Mouse (Mus musculus) heart, adult 8-10 months (tissue): ENCODE measurements at regions not wholly inside any gene's neighbourhood (a gene's known extent, or its start where the extent isn't known, plus 50 kb on each side); places are given as distances from the start of the nearest gene placed in this dataset.

Source experiments
- DNase-seq: peaks from one replicate; pipeline ENCODE4 v3.0.0; 2022; ENCODE audit warnings: low spot score

DNA sequence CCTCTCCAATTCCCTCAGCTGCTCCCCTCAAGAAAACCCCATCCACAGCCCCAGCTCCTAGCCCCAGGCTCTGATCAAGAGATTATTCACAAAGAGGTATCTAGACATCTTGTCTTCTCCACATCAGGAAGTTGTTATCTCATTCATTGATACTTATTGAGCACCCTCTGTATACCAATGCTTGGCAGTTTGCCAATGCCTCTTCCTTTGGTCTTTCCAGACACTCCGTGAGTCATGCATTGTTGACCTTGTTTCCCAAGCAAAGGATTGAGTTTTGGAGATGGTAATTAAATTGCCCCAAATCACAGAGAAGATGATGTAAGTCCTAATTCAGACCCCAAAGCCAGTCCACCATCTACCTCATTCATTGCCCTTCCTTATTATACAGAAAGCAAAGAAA is 235.9 kb upstream of the Zmiz1 start:
- DNase-seq, result no peak

DNA sequence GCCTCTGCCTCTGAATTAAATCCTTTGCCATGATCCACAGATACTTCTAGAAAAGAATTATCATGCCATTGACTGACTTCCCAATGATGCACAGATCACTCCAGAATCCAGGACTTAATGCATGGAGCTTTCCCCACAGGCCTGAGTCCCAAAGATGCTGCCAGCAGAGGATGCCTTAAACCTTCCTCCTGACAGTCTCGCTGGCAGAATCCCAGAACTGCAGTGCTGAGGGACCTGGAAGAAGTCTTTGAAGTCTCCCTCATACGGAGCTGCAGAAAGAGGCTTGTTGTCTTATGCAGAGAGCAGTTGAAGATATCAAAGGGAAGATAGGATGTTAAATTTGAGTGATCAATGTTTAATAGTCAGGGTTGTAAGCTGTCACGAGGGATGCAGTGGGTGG is 233.8 kb upstream of the Zmiz1 start:
- DNase-seq, result no peak

DNA sequence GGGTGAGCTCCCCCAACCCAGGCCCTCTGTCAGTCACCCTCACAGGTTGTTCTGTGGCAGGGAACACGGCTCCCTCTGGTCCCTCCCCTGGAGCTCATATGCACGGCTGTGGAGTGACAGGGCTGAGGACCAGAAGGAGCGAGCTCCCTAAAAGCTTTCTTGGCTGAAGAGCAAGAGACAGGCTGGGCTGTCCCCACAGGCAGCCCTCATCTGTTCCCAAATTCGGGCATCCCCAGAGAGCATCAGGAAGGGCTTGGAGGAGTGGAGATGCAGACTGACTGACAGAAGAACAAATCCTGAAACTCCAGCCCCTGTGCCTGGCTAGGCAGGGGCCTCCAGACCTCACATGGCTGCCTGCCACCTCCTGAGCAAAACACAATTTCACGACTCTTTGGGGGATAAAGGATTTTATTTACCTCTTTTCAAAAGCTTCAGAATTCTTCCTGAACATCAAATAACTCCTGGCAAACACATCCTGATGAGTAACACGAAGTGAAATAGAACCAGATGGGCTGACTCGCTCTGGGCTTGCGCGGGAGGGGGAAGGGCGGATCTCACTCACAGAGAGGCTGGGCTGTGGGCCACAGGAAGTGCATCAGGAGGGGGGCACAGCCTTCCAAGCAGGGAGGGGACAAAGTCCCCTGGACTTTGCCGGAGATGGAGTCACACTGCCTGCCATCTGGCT is 232.7 kb upstream of the Zmiz1 start:
- DNase-seq, result peak; percentile 88

DNA sequence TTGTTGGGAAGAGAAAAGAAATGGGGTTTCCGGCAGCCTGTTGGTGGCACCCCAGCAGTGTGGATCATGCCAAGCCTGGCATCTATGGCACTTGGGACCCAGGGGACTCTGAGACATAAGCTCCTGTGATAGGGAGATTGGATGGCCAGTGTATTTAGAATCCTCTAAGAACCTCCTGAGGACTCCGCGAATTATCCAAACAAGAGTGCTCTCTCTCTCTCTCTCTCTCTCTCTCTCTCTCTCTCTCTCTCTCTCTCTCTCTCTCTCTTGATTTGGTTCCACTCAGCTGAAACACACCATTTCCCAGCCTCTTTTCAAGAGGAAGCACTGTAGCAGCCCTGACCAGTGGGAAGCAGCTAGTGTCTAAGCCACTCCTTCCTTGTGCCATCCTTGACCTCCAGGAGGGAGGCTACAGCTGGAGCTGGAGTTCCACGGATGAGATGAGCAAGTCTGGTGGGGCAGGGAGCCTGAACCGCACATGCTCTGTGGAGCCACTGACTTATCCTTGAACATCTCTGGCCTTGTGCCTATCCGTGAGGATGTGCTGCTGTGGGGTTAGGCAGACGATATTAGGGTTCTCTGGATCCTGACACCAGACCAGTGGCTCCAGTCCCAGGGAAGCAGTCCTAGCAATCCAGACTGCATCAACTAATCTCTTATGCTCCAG is 232.0 kb upstream of the Zmiz1 start:
- DNase-seq, result peak; percentile 16

DNA sequence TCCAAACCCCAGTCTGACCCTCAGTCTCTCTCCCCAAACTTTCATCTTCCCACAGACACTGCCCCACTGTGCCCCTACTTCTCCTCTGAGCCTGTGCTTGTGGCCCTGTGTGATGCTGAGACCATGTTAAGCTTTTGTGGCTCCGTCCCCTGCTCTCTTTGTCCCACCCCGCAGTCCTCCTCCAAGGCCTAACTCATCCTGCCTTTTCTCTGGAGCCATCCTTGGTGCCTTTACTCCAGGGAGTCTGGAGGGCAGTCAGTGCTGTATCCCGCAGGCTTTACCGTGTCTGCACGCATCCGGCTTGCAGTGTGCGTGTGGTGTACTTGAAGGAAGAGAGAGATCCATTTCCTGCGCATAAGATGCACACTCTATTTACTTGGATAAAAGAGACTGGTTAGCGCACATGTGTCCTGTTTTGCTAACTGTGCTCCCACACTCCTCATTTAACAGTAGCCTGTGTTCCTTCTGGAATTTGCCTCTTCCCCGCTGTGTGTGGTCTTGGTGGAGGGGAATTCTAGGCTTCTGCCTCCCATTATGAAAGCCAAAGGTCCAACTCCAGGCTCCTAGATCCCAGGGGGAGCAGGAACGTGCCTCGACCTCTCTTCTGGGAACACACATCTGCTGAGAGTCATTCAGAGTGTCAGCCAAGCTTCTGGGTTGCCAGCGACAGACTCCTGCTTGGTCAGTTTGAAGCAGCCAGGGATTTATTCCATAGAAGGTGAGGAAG is 230.5 kb upstream of the Zmiz1 start:
- DNase-seq, result peak; percentile 33

DNA sequence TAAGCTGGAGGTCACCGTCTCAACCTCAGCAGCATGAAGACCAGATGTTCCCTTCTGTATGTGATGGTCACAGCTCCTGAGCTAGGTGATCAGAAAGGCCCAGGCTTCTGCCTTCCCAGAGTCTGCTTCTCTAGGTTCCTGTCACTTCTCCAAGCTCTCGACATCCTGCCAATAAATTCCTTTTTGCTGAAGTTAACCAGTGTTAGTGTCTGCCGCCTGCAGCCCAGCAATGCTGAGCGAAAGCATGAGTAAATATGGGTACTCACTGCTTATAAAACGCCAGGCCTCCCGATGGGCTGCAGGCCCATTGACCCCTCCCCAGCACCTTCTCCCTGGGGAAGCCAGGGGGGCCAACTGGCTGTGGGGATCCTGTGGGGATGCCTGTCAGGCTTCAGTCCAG is 229.4 kb upstream of the Zmiz1 start:
- peak; percentile 48 for DNase-seq

DNA sequence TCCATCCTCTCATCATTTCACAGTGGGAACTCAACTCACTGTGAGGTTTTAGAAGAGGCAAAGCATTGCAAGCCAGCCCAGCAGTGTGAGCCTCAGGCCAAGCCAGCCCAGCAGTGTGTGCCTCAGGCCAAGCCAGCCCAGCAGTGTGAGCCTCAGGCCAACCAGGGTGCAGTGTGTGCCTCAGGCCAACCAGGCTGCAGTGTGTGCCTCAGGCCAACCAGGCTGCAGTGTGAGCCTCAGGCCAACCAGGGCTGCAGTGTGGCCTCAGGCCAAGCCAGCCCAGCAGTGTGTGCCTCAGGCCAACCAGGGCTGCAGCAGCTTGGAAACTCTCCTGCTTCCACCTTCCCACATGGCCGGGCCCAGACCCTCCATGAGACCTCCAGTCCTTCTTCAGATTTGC is 227.1 kb upstream of the Zmiz1 start:
- DNase-seq, result no peak

DNA sequence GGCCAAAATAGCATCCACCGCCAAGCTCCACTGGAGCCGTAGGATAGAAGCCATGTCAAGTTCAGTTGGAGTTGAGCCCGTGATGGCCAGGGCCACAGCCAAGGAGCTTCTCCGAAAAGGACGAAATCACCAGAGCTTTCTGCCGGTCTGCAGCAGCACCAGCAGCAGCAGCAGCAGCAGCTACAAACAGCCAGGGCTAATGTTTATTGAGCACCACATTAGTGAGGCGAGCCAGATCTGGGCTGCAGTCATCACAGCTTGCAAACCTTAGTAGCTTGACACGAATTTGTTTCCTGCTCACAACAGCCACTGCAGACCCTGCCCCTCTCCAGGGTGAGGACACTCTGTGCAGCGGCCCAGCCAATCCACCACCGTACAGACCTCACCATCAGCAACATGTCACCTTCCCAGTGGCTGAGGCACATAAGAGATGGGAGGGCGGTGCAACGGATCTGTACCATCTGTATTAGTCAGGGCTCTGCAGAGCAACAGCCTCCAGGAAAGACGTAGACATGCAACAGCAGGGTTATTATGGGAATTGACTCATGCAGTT is 222.5 kb upstream of the Zmiz1 start:
- peak; percentile 28 for DNase-seq

DNA sequence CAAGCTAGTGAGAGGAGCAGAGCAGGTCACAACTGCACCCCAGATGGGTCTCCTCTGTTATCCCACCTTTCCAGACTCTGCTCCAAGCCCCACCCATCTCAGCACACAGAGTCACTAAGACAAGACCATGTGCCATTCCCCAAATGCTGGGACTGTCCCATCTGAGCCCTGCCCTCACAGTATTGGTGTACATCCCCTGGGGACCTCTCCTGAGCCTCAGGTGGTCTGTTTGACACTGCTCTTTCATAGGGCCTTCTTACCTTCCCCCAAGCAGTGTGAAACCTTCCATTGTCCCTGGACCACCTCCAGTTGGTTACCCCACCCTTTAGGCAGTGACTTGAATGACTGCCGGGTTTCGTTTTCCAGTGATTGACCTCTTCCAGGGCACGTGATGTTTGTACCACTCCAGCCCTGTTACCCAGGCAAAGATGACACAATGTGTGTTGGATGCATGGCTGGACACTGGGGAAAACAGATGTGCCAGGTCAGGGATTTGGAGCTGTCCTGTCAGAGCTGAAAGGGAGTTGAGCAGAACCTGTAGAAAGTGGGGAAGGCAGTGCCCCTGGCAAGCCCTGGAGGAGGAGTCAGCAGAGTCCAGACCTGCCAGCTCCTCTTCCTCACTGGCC is 219.5 kb upstream of the Zmiz1 start:
- no peak for DNase-seq

DNA sequence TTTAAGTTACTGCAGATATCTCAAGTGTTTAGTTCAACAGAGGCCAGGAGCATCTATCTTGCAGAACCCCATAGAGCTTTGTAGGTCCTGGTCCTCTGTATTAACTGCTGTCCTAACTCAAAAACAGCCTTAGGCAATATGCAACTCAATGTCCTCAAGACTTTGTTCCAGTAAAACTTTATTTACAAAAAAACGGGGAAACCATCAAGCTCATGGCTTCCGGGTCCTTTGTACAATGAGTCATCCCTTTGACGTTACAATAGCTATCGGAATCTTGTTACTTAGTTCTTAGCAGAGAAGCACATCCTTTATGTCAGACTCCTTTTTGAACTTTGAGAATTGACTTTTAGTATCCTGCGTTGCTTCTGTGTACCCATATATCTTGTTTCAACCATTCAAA is 216.2 kb upstream of the Zmiz1 start:
- DNase-seq, result no peak

DNA sequence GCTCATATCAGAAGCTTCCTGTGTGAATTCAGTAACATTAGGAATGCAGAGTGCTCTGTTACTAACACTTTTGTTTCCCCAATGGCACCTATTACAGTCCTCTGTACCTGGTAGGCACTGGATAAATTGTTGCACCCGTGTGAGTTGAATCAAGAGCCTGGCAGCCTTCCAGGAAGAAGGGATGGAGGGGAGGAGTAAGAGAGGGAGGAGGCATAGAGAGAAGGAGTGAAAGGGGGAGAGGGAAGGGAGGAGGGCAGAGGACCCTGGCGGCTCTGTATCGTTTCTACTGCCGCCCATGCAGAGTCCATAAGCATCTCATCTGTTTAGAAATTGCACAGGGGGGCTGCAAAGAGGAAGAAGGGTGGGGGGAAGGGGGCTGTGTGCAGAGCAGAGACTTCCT is 215.7 kb upstream of the Zmiz1 start:
- DNase-seq, result no peak

DNA sequence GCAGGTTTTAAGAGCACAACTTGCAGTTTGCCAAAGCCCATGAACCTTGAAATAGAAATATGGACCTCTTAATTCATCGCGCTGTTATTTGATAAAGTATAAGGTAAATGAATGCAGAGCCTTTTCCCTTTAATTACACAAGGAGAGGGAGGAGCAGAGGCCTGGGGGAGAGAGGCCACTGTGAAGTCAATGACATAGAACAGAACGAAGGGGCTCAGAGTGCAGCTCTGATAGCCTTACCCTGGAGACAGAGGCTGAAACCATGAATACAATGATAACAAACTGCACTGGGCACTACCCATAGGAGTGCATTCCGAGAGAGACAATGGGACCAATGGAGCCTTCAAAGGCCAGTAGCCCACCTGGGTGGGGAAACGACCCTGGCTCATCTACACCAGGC is 215.3 kb upstream of the Zmiz1 start:
- no peak for DNase-seq

DNA sequence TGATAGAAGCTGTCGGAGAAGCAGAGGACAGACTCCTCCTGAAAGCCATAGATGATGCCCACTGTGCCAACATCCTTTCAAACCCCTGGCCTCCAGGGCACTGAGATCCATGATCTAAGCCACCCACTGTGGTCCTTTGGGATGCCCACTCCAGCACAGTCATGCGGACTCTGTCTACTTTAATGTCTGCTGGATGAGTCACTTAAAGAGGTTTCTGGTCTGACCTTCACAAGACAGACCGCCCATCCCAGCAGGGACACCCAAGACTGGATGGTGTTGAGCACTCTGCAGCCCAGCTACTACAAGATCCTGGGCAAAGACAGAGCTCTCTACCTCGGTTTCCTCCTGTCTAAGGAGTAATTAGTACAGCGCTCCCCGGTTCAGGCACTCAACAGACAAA is 214.1 kb upstream of the Zmiz1 start:
- DNase-seq, result no peak

DNA sequence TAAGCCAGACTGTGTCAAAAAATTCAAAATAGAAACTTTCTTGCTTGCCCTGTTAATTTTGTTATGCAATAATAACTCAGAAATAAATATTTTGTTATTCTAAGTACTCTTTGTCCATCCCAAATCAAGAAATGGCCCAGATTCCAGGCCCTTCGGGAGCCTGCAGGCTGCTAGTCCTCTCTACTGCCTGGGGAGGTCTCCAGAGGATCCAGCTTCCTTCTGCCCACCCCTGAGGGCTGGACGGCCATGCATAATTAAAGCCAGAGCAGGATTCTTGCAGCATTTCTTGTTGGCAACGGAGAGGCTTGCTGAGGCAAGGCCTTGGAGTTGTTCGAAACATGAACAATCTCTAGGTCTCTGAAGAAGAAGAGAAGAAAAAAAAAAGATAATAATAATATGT is 213.3 kb upstream of the Zmiz1 start:
- peak; percentile 58 for DNase-seq

DNA sequence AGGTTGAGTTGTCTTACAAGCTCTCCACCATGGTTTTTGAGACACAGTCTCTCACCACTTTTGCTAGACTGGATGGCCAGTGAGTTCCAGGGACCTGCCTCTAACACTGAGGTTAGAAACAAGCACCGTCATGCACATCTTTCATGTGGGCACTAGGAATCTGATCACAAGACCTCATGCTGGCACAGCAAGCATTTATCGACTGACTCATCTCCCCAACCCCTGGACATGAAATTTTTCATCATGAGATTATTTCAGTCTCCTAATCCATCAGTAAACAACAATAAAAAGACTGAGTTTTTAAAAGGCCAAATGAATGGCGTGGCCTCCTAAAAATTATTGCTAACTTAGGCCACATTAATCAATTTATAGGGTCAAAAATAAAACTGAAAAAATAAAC is 210.0 kb upstream of the Zmiz1 start:
- no peak for DNase-seq

DNA sequence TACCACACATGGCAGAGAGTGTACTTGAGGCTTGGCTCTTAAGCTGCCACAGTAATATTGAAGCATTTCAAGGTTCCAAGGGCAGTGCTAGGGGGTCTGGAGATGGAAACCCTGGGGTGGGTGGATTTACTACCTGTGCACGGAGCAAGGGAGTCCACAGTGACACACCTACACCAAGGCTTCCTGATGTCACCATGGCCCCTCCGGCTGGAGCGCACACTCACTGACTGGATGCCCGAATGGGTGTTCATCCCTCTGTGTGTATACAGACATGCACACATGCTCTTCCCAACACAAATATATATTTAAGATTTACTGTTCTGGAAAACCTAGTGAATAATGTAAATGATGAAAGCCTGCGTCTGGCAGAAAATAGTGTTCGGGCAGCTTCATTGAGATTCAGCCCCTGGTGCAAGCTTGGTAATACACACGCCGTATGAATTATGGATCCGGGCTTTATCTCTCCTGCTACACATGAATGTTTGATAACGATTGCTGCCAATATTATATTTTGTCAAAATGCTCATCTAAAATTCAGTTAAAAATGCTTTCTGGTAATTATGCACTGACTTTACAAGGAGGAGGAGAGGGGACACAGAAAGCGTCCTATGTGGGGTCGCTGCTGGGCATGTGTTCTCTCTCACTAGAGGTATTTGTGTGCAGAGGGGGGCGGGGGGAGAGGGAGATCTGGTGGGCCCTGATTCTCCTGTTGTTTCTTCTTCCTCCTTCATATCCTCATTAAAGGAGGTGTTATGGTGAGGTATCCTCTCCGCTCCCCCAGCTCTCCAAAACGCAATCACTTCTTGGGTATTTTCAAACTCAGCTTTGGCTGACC is 205.8 kb upstream of the Zmiz1 start:
- DNase-seq, result no peak

DNA sequence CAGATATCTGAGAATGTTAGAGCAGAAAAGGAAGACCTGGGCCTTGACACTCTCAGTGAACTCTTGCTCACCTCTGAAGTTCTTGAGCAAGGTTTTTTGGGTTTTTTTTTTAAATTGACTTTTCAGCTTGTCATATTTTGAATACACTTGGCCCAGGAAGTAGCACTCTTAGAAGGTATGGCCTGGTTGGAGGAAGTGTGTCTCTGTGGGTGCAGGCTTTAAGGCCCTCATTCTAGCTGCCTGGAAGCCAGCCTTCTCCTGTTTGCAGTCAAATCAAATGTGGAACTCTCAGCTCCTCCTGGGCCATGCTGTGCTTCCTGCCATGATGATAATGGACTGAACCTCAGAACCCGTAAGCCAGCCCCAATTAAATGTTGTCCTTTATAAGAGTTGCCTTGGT is 195.9 kb upstream of the Zmiz1 start:
- DNase-seq, result no peak

DNA sequence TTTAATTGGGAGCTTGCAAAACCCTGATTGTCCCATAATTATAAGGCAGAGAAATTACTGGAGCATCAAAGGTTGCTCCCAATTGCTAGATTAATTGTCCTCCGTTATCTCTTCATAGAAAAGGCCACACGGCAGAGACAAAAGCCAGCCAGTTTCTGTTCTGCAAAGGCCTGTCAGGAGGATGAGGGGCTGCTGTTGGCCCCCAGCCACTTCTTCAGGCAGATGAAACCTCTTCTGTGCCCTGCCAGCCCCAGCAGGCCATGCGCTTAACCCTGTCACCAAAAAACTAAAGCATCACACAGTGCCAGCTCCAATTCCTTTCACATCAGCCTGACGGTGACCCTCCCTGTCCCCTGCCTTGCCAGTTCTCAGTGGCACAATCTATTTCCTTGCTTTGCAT is 192.1 kb upstream of the Zmiz1 start:
- DNase-seq, result no peak

DNA sequence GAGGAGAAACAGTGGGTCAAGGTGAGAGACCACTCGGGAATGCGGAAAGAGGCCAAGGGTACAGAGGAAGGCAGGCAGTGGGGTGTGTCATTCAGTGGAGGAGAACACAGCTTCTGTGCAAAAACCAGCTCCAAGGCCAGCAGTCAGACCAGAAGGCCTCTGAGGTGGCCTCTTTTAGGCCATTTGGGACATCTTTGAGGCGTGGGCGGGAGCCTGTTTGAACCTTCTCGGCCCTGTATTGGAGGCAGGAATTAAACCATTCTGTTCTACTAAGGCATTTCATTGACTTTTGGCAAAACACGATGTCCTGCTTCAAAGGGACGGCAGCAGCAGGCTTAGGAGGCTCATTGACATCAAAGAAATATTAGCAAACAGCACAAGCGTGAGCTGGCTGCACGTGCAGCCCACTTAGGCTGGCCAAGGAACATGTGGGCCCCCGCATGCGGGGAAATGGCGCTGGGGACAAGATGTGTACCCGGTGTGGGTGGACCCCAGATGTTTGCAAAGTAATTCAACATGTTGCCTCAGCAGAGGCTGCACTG is 190.8 kb upstream of the Zmiz1 start:
- DNase-seq, result peak; percentile 11

DNA sequence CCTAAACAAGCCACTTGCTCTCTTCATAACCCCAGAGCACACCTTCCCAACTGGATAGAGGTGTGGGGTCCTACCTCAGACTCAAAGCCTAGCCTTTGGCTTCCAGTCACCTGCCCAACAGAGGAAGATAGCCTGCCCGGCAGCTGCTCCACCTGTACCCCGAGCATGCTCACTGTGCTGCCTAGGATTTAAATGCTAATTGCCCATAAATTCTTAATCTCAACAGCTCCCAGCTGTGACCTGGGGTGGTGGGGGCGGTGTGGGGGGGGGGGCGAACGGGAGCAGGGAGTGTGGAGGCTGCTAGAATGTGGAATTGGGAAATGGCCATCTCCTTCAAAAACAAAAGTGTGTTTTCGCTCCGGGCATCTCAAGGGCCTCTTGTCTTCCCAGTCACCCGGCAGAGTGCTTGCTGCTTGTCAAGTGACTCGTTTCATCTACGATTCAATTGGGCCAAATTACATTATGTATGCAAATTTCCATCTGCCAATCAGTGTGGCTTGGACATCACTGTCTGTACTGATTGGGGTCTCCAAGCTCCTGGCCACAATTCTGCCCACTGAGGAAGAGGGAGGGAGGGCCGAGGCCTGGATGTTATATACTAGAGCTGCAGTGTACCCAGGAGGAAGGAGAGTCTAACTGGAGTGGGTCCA is 188.6 kb upstream of the Zmiz1 start:
- no peak for DNase-seq
